Mouse (Mus musculus): ENCODE data around the gene Gm128. TPM values are rescaled to one million over a fixed set of nuclear protein-coding genes. Genes with fewer than 3 reads are reported as not detected.

The Gm128 gene
- polyA plus RNA-seq, 1 experiment from 2014 or later: 0.11 TPM

DNA sequence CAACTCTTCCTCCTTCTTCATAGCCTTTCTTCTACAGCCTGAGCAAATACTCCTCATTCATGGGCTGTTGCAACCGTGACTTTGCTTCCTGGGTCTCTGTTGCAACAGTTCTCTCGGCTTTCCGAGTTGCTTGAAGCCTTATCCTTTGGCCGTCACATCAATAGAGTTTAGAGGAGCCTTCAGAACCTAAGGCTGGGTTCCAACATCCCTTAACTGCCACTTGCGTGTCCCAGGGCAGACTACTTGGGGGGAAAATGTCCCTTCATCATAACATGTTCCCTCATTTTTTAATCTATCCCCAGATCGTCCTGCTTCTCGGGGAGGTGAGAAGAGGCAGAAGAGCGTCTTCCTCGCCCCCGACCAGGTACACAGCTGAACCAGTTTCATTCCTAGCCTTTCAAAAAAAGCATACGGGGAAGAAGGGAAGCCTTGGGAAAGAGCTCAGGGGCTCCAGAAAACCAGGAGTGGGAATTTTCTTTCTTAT, 41.0 kb upstream of the Gm128 start:
- ATAC-seq (replicated peaks): peak; percentile 11; the same call in 1 of the 2 replicates
- H3K4me3 ChIP-seq: peak overlapping the region; percentile 67
- no peaks in the 10 kb centered on the region for H3K27me3 ChIP-seq
- H3K9me3 ChIP-seq: no peaks in the 10 kb centered on the region
- H3K9ac ChIP-seq (replicated peaks): peak overlapping the region; percentile 73
- H3K4me1 ChIP-seq: peaks cover 39% of the 10 kb centered on the region
- peak overlapping the region; percentile 96 for H3K27ac ChIP-seq (replicated peaks)
- H3K4me2 ChIP-seq (replicated peaks): peak overlapping the region; percentile 76
- H3K36me3 ChIP-seq: no peaks in the 10 kb centered on the region
- WGBS: under 1% methylated on average over 11 of the region's 11 CpGs

DNA sequence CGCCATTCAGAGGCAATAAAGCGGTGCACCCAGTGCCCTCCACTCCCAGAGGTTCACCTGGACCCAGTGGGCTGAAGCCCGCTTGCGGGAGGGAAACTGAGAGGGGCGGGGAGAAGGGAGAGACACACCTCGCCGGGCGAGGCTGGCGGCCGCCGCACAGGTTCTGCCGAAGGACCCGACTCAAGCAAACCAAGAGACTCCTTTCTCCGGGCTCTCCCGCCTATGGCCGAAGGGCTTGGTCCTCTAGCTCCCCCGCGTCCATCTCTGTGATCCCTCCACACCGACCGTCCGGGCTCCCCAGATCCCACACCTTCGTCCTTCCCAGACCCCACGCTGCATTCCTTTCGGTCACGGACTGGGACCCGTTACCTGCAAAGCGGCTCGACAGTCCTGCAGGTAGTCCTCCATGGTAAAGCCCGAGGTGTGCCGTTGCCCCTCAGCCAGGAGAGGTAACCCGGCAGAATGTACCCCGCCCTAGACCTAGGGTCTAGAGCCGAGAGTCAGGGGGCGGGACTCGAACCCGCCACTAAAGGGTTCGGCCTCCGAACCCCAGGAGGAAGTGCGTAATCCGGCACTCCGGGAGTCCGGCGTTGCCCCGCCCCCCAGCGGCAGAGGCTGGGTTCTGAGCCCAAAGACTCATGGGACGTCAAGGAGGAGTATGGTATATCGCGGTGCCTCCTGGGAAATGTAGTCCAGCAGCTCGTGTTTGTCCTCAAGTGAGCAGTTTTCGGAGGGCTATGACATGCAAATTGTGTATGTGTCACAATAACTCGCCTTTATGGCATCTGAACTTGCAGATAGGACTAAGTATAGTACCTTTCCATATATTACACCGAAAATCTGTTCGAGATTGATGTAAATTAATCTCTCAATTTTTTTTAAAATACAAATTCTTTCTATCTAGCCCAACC, 40.1 kb upstream of the Gm128 start, which contains the start of the genes Mindy1 and Prune1:
Gene Mindy1, plus strand, starts transcription at position 130 of the 911 bp plus-strand sequence.
Gene Prune1, minus strand, starts transcription at position 861 of the 911 bp plus-strand sequence.
- Histone ChIP-seq H3K4me2 (replicated peaks) (peak within 1 kb of the TSS; percentile 76), H3K9me3 (no peaks in the 10 kb centered on the region), H3K36me3 (no peaks in the 10 kb centered on the region), H3K9ac (replicated peaks) (peak within 1 kb of the TSS; percentile 87), H3K27me3 (no peaks in the 10 kb centered on the region), H3K4me3 (peak within 1 kb of the TSS; percentile 67), H3K4me1 (peaks cover 39% of the 10 kb centered on the region), H3K27ac (replicated peaks) (peak within 1 kb of the TSS; percentile 96)
- under 1% methylated on average over 53 of the region's 53 CpGs for WGBS
- ATAC-seq (replicated peaks): peak; percentile 94

DNA sequence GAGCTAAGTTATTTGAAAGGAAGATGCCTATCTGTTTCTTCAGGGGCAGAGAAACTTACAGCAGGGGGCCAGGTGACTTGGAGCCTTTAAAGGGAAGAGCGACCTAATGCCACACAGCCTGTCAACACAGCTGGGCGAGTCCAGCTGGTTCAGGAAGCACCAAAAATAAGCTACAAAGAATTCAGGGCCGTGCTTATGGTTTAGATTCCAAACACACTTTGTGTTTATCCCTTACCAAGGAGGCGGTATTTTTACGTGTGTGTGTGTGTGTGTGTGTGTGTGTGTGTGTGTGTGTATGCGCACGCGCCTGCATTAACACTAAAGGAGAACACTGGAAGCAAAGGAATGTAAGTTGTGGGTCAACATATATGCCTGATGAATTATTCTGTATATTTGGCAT, 39.3 kb upstream of the Gm128 start:
- WGBS: 20% methylated on average over 8 of the region's 8 CpGs
- peaks cover 39% of the 10 kb centered on the region for H3K4me1 ChIP-seq
- no peaks in the 10 kb centered on the region for H3K9me3 ChIP-seq
- peak overlapping the region; percentile 67 for H3K4me3 ChIP-seq
- H3K27ac ChIP-seq (replicated peaks): peak overlapping the region; percentile 96
- no peaks in the 10 kb centered on the region for H3K36me3 ChIP-seq
- peak overlapping the region; percentile 76 for H3K4me2 ChIP-seq (replicated peaks)
- peak overlapping the region; percentile 87 for H3K9ac ChIP-seq (replicated peaks)
- ATAC-seq (replicated peaks): no peak
- H3K27me3 ChIP-seq: no peaks in the 10 kb centered on the region

GRCm38 (mm10) chr3:95277149-95277551, 35.8 kb upstream of the Gm128 start:
- no peak overlapping the region for H3K4me3 ChIP-seq
- no peak overlapping the region for H3K4me2 ChIP-seq (replicated peaks)
- no peak for ATAC-seq (replicated peaks)
- H3K27ac ChIP-seq (replicated peaks): no peak overlapping the region
- no peak overlapping the region for H3K9ac ChIP-seq (replicated peaks)
- no peaks in the 10 kb centered on the region for H3K36me3 ChIP-seq
- no peaks in the 10 kb centered on the region for H3K9me3 ChIP-seq
- WGBS: 86% methylated on average over 1 of the region's 1 CpGs
- H3K4me1 ChIP-seq: peaks cover 18% of the 10 kb centered on the region
- no peaks in the 10 kb centered on the region for H3K27me3 ChIP-seq

DNA sequence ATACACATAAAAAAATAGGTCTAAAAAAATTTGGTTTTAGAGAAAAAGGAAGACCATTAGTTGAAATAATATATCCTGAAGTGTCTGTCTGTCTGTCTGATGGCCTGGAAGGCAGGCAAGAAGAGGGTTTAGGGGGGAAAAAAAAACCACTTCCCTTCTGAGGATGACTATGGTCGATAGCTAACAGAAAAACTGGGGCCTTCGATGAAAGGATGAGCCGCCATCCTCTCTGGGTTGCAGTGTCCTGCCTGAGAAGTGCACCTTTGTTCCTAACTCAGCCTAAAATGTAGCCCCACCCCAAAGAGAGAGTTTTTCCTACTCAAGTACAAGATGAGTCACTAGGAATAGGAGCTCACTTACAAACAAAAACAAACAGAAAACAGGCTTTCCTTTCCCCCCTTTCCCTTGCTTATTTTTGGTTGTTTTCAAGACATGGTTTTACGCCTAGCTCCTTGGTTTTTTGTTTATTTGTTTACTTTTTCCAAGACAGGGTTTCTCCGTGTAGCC, 35.1 kb upstream of the Gm128 start:
- WGBS: 85% methylated on average over 5 of the region's 5 CpGs
- H3K9me3 ChIP-seq: no peaks in the 10 kb centered on the region

GRCm38 (mm10) chr3:95275161-95275560, 33.8 kb upstream of the Gm128 start:
- WGBS: 81% methylated on average over 6 of the region's 6 CpGs
- Histone ChIP-seq H3K4me2 (replicated peaks) (no peak overlapping the region), H3K36me3 (no peaks in the 10 kb centered on the region), H3K9me3 (no peaks in the 10 kb centered on the region), H3K27me3 (no peaks in the 10 kb centered on the region), H3K27ac (replicated peaks) (no peak overlapping the region), H3K9ac (replicated peaks) (no peak overlapping the region), H3K4me1 (0 out of 2 replicates have a peak, but pooled peaks cover 4% of the 10 kb centered on the region), H3K4me3 (no peak overlapping the region)
- no peak for ATAC-seq (replicated peaks)

More for the DNA sequence above, 35.1 kb upstream of the Gm128 start:
- ATAC-seq (replicated peaks): no peak
- no peaks in the 10 kb centered on the region for H3K36me3 ChIP-seq
- no peak overlapping the region for H3K4me3 ChIP-seq
- H3K4me2 ChIP-seq (replicated peaks): no peak overlapping the region
- no peak overlapping the region for H3K9ac ChIP-seq (replicated peaks)
- H3K4me1 ChIP-seq: peaks cover 14% of the 10 kb centered on the region
- H3K27me3 ChIP-seq: no peaks in the 10 kb centered on the region
- H3K27ac ChIP-seq (replicated peaks): no peak overlapping the region

DNA sequence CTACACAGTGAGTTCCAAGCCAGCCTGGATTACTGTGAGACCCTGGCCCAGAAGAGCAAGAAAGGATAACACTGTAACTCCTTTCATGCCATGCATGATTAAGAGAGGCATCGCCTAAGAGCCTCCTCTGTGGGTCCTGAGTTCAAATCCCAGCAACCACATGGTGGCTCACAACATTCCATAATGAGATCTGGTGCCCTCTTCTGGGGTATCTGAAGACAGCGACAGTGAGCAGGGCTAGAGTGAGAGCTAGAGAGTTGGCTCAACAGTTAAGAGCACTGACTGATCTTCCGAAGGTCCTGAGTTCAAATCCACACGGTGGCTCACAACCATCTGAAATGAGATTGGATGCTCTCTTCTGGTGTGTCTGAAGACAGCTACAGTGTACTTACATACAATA, 33.1 kb upstream of the Gm128 start:
- Histone ChIP-seq H3K27ac (replicated peaks) (no peak overlapping the region), H3K4me3 (no peak overlapping the region), H3K4me1 (no peaks in the 10 kb centered on the region), H3K9ac (replicated peaks) (no peak overlapping the region), H3K27me3 (no peaks in the 10 kb centered on the region), H3K36me3 (no peaks in the 10 kb centered on the region), H3K9me3 (no peaks in the 10 kb centered on the region), H3K4me2 (replicated peaks) (no peak overlapping the region)
- ATAC-seq (replicated peaks): no peak
- 92% methylated on average over 4 of the region's 4 CpGs for WGBS

- H3K36me3 ChIP-seq: 0 out of 2 replicates have a peak, but pooled peaks cover 3% of the 10 kb centered on the region
- no peaks in the 10 kb centered on the region for H3K27me3 ChIP-seq
- no peak overlapping the region for H3K27ac ChIP-seq (replicated peaks)
- H3K4me3 ChIP-seq: no peak overlapping the region
- H3K9me3 ChIP-seq: no peaks in the 10 kb centered on the region
- ATAC-seq (replicated peaks): no peak
- no peak overlapping the region for H3K9ac ChIP-seq (replicated peaks)
- no peaks in the 10 kb centered on the region for H3K4me1 ChIP-seq
- no peak overlapping the region for H3K4me2 ChIP-seq (replicated peaks)
- 84% methylated on average over 5 of the region's 5 CpGs for WGBS
Observed at GRCm38 (mm10) chr3:95273471-95273870, 32.1 kb upstream of the Gm128 start.

GRCm38 (mm10) chr3:95270766-95271364, 29.5 kb upstream of the Gm128 start:
- no peaks in the 10 kb centered on the region for H3K9me3 ChIP-seq
- 84% methylated on average over 12 of the region's 12 CpGs for WGBS
- no peaks in the 10 kb centered on the region for H3K27me3 ChIP-seq
- H3K4me3 ChIP-seq: no peak overlapping the region
- H3K4me1 ChIP-seq: no peaks in the 10 kb centered on the region
- no peak for ATAC-seq (replicated peaks)
- no peak overlapping the region for H3K9ac ChIP-seq (replicated peaks)
- no peak overlapping the region for H3K4me2 ChIP-seq (replicated peaks)
- H3K36me3 ChIP-seq: peaks cover 20% of the 10 kb centered on the region
- no peak overlapping the region for H3K27ac ChIP-seq (replicated peaks)

- Histone ChIP-seq H3K9me3 (no peaks in the 10 kb centered on the region), H3K4me2 (replicated peaks) (no peak overlapping the region), H3K36me3 (peaks cover 26% of the 10 kb centered on the region), H3K4me3 (no peak overlapping the region), H3K27ac (replicated peaks) (no peak overlapping the region), H3K27me3 (no peaks in the 10 kb centered on the region), H3K9ac (replicated peaks) (no peak overlapping the region), H3K4me1 (no peaks in the 10 kb centered on the region)
- ATAC-seq (replicated peaks): no peak
- 86% methylated on average over 5 of the region's 5 CpGs for WGBS
Observed at GRCm38 (mm10) chr3:95269789-95270188, 28.4 kb upstream of the Gm128 start.

DNA sequence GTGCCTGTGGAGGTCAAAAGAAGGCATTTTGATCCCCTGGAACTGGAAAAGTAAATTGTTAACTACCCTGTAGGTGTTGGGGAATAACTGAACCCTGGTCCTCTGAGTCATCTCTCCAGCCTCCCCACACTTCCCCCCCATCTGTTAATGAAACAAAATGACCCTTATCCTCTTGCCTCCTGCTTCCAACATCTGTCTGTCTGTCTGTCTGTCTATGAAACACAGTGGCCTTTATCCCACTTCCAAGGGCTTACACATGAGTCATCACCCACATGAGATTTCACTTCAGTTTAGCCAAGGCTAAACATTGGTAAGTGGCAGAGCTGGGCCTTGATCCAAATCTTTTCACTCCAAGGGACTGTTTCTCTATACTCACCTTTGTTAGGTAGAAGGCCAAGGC, 26.5 kb upstream of the Gm128 start:
- H3K27ac ChIP-seq (replicated peaks): no peak overlapping the region
- H3K4me3 ChIP-seq: no peak overlapping the region
- no peak overlapping the region for H3K9ac ChIP-seq (replicated peaks)
- no peaks in the 10 kb centered on the region for H3K27me3 ChIP-seq
- H3K36me3 ChIP-seq: peaks cover 41% of the 10 kb centered on the region
- no peak overlapping the region for H3K4me2 ChIP-seq (replicated peaks)
- no peaks in the 10 kb centered on the region for H3K9me3 ChIP-seq
- no peak for ATAC-seq (replicated peaks)
- no peaks in the 10 kb centered on the region for H3K4me1 ChIP-seq

DNA sequence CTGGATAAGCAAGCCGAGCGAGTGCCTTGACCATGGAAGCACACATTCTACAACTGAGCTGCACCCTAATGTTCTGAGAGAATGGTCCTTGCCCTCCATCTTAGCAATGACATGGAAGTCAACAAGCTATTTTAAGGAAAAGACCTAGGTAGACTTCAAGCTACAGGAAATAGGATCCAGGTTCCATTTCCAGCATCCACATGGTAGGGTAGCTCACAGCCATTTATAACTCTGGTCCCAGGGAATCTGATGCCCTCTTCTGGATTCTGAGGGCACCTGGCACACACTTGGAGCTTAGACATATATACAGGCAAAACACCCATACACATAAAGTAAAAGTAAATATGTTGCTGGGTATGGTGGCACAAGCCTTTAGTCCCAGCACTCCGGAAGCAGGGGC, 24.7 kb upstream of the Gm128 start:
- Histone ChIP-seq H3K9ac (replicated peaks) (no peak overlapping the region), H3K9me3 (no peaks in the 10 kb centered on the region), H3K4me3 (no peak overlapping the region), H3K36me3 (peaks cover 57% of the 10 kb centered on the region), H3K4me2 (replicated peaks) (no peak overlapping the region), H3K27ac (replicated peaks) (no peak overlapping the region), H3K27me3 (no peaks in the 10 kb centered on the region), H3K4me1 (no peaks in the 10 kb centered on the region)
- ATAC-seq (replicated peaks): no peak
- WGBS: 97% methylated on average over 3 of the region's 3 CpGs

All from forebrain, embryonic 15.5 days (tissue).